Mouse (Mus musculus) spleen, adult 18-20 months (tissue): ENCODE measurements around the gene Dnase1l3.
A peak's percentile ranks its signal among the peaks of the same experiment; 100 is the strongest.
"Not testable (repeated sequence)": the region's sequence is repeated elsewhere in the genome, so short reads cannot be mapped to it uniquely, and the experiment has no call there.

Experiments
- DNase-seq, 2 experiments: peaks; one replicate each; pipeline ENCODE4 v3.0.0; 2022; ENCODE audit warnings: mixed read lengths in 2 of 2

The Dnase1l3 gene

DNA sequence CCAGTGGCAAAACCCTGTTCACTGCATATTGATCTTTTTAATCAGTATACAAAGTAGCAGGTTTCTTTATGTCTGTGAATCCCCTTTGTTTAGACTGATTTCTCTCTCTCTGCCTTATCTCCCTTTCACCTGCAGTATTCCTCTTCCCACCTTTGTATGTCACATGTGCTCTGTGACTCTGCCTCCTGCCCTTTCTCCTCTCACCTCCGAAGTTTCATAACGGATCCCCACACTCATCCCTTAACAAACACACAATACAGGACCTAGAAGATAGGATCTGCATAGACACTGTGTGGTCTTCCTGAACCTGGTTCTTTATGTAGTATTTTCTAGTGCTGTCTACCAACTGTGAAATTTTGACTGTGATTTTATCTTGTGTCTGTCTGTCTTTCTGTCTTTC is 16.9 kb upstream of the Dnase1l3 start:
- DNase-seq = no peak

DNA sequence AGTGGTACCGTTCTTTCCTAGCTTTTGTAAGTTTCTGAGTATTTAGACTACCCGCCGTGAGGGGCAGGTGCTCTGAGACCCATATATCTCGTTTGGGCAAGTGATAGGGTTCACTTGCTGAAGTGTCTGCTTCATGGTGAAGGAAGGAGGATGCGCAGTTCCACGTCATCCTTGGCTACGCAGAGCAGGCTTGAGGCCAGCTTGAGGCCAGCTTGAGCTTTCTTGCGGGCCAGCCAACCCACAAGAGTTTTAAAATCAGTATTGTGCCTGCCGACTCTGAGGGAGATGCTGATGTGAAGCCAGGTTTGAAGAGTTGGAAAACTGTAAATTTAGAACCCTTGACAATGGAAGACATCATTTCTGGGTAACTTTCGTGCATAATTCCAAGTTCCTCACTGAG is 13.6 kb upstream of the Dnase1l3 start:
- DNase-seq = no peak

DNA sequence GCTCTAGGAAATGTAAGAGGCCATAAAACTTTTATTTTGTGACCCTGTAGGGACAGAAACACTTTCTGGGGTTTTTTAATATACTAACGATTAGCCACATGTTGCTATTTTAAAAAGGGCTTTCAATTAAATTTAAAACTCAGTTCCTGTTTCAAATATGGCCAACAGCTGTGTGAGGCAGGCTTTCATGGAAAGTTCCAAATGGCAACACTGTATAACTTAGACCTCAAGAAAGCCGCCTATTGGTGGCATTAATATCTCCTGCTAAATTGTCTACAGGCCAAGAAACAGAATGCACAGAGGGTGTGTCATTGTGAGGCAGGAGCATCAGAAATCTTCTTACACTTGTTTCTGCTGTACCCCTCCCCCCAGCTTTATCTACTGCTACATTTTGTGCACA is 13.1 kb upstream of the Dnase1l3 start:
- no peak for DNase-seq

DNA sequence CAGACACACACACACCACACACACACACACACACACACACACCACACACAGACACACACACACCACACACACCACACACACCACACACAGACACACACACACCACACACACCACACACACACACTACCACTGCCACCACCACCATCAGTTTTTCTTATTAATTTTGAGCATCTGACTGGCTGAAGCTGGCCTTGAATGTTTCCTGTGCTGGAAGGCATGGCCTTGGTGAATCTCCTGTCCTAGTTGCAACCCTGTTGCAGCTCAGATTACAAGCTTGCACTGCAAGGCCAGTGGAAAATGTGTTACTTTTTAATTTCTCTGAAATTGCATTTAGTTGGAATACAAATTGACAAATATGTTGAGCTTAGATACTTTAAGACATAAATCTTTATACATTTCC is 12.7 kb upstream of the Dnase1l3 start:
- DNase-seq = no peak

DNA sequence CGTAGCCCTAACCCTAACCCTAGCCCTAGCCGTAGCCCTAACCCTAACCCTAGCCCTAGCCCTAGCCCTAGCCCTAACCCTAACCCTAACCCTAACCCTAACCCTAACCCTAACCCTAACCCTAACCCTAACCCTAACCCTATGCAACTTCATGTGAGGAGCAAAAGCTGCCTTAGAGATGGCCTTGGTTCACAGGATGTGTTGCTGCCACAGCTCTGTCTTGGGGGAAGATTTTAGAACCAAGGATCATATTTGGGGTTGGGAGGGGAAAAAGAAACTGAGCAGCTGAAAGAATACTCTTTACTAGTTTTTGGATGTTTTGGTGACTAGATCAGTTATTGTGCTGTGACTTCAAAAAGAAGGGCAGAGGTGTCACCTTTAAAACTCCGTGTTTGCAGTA is 11.7 kb upstream of the Dnase1l3 start:
- not testable (repeated sequence) for DNase-seq

DNA sequence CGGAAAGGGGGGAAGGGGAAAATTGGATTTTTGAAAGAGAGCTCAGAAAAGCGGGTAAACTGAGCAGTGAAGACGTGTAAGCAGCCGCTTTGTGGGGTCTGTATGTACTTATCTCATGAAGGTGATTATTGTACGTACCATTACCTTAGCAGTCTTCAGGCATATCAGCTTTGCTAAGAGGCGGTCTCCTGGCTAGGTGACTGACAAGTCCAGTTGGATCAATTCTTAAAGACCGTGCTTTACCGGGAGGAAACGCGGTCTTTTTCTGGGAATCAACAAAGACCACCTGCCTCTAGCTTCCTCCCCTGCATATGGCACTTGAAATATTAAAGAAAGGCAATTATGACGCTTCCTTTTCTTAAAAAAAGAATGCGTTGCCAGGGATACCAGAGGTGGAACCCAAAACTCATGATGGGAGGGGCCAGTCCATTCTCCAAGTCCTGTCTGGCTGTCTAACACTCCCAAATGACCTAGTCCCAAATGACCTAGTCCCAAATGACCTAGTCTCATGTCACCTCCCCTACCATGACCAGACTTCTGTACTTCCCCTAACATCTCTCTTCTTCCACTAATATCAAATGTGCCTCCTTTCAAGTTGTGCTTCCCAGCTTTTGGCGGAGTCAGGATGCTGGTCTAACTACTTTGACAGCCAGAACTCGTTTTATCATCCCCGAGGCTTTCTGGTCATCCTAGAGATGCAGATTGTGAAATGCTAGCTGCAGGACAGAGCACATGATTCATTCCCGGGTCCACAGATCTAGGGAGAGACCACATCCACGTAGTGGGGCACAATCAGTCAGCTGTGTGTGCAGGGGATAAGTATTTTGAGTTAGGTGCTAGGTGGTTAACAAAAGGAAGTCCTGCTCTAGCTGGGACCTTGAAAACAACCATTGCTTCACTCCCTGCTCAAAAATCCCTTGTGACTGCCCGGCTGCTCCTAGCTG is 9.6 kb upstream of the Dnase1l3 start:
- no peak for DNase-seq

DNA sequence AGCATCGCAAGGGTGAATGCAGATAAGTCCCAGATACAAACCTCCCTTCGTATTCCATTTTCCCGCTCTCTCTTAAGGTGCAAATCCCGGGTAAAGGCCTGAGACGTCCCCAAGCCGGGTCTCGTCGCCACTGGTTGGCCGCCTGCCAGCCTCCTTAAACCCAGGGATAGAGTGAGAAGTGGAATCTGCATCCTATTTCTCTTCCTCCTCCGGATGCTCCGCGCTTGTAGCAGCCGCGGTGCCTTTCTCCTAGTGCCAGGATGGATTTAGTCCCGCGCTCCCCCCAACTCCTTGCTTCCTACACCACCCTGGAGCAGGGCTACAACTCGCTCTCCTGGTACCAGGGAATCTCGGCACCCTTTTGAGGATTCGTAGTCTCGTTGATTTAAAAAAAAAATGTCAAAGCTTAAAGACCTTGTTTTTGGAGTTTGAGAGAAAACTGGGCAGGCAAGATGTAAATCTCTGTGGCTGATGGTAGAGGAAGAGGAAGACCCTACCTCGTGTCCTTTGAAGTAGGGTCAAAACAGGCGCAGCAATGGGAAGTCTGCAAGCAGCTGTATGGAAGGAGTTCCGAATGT is 8.8 kb upstream of the Dnase1l3 start:
- no peak for DNase-seq

DNA sequence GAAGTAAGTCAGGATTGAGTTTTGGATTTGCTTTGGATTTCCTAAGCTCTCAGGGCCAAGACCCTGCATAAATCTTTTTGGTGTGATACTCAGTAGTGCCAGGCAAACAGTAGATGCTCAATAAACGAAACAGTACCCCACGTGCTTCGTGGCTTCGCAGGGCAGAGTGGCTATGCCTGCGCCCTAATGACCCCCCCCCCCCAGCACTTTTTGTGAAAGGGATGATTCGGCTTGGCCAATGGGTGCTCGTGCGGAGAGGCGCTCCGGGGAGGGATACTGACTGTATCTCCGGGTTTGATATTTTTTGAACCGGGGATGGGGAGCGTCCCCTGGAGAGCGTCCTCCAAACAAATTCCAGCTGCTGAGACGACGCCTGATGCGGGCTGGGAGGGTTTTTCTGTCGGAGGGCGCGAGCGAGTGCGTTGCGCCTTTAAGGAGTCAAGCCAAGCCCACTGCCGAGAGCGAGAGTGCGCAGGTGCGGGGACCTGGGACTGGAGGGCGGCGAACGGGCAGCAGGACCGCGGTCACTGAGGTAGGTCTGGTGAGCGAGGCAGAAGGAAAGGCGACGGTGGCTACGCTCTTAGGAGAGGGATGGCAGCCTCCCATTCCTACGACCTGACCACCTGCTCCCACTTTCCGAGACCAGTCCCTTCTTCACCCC is 8.2 kb upstream of the Dnase1l3 start, which contains the start of gene Abhd6:
Gene Abhd6, plus strand, starts transcription at position 471 of the 661 bp plus-strand sequence.
- peak; percentile 74 to 85 for DNase-seq

DNA sequence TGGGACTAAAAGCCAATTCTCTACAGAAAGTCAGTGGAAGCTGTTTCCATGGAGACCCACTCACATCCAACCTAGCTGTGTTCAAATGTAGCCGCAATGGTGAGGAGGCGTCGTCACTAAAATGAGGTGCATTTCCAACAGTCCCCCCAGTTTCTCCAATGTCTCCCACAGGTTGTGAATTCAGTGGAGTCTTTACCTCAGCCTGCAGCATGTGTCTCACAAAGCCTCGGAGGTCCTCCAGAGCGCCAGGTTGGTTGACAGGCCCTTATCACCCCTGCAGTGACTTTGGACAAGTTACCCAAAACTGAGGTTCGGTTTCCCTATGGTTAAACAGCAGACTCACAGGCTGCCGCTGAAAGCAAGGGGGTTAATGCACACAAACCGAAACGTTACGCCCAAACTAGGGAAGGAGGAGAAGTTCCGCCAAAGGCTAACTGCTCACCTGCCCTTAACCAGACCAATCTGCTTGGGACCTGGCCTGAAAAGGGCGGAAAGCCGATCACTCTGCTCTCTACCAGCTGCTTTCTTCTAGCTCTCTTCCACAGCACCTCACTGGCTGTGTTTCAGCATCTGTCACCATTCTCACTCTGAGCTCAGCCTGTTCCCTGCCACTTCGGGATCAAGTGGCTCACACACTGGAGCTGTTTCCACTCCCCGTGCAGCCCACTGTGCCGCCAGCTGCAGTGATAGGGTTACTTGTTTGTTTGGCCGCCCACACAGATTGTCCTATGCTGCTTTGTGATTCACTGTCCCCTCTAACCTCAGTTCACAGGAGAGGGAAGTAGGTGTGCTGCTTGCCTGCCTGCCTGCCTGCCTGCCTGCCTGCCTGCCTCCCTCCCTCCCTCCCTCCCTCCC is 6.7 kb upstream of the Dnase1l3 start:
- DNase-seq = no peak

DNA sequence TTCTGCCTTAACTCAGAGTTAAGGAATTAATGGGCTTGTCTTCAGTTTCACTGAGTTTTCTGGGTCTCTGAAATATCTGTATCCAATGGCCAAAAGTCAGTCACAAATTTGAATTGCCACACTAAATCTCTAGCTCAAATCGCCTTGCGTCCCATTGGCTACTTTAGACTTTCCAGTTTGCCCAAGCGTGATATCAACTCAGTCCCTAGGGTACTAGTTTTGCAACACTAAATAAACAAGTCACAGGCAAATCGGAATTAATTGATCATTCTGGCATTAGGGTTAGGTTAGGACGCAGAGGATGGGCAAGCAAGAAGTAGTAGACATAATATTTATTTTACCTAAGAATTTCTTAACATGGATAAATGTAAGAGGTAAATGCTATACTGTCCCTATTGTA is 5.9 kb upstream of the Dnase1l3 start:
- no peak for DNase-seq

DNA sequence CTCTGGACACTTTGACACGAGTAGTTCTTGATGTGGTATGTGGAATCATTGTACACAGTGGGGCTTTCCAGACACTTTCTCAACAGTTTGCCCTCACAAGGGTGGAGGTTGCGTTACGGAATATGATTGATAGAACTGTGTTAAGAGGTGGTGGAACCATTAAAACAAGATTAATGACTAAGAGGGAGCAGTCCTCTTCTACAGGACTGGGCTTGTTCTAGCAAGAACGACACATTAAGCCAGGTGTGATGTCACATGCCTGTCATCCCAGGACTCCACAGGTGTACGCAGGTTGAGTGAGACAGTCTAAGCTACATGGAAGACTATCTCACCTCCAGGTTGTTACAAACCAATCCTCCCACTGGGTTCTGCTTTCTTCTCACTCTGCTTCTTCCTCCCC is 5.1 kb upstream of the Dnase1l3 start:
- no peak for DNase-seq

DNA sequence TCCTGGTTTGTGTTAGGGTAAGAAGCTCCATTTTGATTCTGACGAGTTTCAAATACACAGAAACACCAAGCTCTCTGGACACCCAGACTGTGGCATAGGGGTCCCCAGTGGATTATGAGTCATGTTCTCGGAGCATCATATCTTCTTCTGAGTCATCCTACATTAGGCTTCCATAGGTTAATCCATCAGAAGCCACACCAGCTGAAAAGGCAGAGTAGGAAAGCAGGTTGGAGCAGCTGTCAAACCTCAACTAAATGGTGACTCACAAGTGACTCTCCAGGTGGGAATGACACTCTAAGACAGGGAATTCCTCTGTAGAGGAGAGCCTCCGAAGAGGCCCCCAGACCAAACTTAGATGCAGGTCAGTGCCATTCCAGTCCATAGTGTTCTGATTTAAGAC is 4.7 kb upstream of the Dnase1l3 start:
- no peak for DNase-seq

DNA sequence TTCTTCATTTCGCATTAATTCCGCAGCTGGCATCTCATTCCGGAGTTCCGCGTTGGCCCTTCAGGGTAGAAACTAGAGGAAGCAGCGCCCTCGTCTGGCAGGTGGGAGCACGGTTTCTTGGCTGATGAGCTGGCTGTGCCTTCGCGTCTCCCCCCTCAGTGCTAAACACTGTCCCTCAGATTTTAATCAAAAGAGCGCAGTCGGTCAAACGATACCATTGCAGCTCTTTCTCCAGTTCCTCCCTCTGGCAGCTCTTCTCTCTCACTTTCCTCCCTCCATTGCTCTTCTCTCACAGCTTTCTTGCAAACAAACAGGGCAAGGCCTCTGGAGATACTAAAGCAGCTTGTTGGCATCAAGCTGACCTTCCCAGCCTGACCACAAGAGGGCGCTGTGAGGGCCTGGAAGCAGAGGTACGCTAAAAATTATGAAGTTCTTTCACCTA is 2.9 kb upstream of the Dnase1l3 start:
- peak; percentile 83 to 93 for DNase-seq

DNA sequence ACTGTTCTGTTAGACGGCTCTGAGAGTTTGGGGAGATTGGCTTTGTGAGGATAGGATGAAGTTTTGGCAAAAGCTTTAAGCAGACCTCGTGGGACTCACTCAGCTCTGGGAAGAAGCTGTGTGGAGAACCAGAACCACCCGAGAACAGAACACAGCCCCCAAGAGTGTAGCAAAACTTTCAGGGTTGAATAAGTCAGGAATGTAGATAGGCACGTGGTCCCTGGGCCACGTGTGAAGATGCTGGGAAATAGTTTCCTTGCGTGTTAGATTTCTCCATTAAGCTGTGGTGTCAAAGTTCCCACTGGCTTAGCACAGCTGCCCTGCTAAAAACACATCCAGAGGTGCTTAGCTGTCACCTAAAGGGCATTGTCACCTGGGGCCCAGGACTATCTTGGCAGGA is 2.2 kb downstream of the Dnase1l3 start:
- DNase-seq = no peak

DNA sequence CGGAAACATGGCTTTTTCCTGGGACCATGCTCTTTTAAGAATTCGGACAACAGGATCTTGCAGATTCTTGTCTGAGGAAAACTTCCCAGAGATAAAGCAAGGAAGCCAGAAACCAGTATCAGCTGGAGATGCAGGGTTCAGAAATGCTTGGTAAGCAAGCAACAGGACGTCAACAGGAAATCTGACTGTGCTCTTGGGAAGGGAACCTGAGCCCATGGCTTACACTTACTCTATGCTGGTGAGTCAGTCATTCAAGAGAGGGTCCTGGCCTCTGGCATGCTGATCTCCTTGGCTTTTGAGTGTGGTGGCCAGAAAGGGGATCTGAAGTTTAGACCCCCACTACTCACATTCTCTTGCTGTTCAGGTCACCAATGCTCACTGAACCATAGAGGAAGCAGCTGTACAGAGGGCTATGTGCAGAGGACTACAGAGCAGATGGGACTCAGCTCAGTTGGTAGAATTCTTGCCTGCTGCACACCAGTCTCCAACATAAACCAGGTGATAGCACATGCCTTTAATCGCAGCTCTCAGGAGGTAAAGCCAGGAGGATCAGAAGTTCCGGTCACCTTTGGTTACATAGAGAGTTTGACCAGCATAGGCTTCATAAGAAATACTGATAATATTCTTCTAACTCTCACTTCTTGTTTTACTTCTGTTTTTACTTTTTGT is 3.1 kb downstream of the Dnase1l3 start:
- DNase-seq = no peak

DNA sequence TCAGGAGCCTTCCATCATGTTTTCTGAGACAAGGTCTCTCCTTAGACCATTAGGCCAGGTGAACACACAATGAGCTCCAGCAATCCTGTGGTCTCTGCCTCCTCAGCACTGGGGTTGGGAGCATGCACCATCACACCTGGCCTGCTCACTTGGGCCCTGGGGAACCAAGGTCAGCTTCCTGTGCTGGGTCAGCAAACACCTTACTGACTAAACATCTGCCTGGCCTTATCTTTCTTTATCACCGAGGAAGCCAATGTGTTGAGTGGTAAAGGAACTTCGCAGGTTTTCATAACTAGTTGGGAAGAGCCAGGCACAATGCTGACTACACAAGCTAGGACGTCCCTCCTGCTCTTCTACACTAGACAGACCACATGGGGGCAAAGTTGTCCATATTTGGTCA is 4.4 kb downstream of the Dnase1l3 start:
- DNase-seq = no peak

DNA sequence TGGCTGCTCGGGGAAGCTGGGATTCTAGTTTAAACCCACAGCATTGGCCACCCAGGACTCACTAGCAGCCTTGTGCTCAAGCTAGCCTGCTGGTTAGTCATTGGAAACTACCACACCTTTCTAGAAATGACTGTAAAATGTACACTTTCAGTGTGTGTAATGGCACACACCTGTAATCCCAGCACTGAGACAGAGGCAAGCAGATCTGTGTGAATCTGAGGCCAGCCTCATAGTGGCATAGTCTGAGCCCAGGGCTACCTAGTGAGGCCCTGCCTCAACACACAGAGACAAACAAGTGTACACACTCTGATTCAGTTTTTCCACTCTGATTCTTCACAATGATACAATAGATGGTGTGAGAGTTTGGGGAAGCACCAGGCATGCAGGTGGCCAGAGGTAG is 5.0 kb downstream of the Dnase1l3 start:
- DNase-seq = no peak

DNA sequence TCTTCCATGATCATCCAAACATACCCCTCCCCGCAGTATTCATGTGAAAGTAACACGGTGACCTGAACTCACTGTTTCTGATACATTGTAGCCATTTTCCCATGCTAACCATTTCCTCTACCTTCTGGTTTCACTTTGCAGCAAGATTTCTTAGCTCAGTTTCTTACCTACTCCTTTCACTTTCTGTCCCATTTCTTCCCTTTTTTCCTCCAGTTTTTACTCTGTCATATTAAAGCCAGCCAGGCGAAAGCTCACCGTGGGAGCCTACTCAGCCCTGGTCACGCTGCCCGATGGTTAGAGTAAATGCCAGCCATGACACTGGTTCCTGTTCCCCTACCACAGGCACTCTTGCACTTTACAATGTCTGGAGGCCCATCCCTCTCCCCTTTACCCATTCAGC is 7.5 kb downstream of the Dnase1l3 start:
- DNase-seq = no peak

DNA sequence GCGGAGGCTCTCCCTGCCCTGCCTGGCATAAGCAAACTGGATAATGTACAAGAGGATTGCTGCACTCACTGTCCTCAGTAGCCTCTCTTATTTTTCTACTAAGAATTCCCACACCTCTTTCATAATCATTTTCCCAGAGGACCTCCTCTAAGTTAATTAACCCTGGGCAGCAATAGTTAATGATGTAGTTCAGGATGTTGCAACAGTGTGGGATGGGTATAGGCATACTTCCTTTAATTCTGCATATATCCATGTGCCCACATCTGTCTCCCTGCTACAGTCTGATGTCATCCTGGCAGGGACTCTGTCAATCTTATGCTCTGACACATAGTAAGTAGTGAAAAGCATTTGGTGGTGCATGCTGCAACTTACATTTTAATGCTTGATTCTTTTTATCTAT is 13.1 kb downstream of the Dnase1l3 start:
- DNase-seq = no peak

DNA sequence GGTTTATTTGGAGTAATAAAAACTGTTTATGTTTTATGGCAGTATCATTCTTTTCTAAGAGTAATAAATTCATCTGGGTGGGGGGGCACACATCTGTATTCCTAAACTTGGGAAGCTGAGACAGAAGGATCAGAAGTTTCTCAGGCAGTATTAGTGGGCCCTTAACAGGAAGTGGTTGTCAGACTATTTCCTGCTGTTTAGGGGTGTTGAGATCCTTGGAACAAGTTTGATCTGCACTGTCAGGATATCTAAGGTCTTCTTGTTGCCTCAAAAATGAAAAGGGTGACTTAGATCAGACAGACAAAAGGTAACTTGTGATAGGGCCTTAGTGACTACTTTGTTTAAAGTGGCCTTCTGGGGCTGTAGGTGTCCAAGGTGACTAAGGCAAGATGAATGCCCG is 16.2 kb downstream of the Dnase1l3 start:
- DNase-seq = no peak

DNA sequence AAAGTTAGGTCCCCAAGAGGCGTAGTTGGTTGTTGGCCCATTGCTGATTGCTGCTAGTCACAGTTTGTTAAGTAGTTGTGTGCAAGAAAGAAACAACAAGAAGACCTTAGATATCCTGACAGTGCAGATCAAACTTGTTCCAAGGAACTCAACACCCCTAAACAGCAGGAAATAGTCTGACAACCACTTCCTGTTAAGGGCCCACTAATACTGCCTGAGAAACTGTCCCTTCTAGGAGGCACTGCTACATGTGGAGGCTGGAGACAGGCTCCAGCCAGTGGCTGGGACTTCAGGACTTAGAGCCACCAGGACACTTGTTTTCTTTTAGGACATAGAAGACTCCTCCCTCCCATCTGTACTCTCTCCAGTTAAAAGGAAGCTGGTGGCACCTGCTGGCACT is 16.9 kb downstream of the Dnase1l3 start:
- no peak for DNase-seq

DNA sequence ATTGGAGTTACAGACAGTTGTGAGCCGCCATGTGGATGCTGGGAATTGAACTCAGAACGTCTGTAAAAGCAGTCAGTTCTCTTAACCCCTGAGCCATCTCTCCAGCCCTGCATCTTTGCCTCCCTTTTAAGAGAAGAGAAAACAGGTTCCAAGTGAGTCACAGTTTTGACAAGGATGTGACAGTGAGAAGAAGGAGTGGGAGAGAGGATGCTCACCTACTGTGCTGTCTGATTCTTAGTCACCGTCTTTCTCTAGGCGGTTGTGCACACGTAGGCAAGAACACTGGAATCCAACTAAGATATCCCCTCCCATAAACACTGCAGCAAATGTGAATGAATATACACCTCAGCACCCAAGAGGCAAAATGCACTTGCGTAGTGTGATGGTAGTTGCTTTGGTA is 19.2 kb downstream of the Dnase1l3 start:
- DNase-seq = no peak
